Comparison of ENCODE assay signal across 11 mouse cellular contexts in genomic region chr7:19177216-19177615, GRCm38 (mm10). TPM values are rescaled to one million over a fixed set of nuclear protein-coding genes. Genes with fewer than 3 reads are reported as not detected.
A peak's percentile ranks its signal among the peaks of the same experiment; 100 is the strongest.
DNase-seq lines count a peak whose midpoint lies in the region; ATAC-seq and TF ChIP-seq lines count a peak whose summit lies in the region.
"Had no signal": no experiment of that assay in that cellular context is flagged by ENCODE, and none has a peak within 500 bp of the region (broad histone marks: within the 10 kb centered on the region; RNA-seq: fewer than 3 reads in every experiment).

No protein-coding gene starts in this region.

- peak; percentile 25 to 35 for DNase-seq in cerebellum, adult 18-20 months
- no peak for DNase-seq in cerebellum, postnatal 4 days (ENCODE audit: low spot score in 2 of 2)
- DNase-seq in midbrain, embryonic 14.5 days: no peak
- no peak for DNase-seq in retina, postnatal 1 day
- no peak for DNase-seq in MN1 (ENCODE audit: low spot score)
- no peak for DNase-seq in left cerebral cortex, adult 11 months (ENCODE audit: low spot score)
- DNase-seq: thymus, postnatal 14 days had no signal

- TF ChIP-seq POLR2A in cortical plate, adult 2 months (IDR thresholded peaks at IDR 0.05; ENCODE audit: extremely low read depth, insufficient read depth, low read length): no peak

- no peak for ATAC-seq in hindbrain, embryonic 12.5 days (ENCODE audit: low FRiP score)
- ATAC-seq in midbrain, embryonic 14.5 days (ENCODE audit: low FRiP score, low TSS enrichment): no peak
- ATAC-seq: lung, postnatal 0 days had no signal

- H3K27ac ChIP-seq in cortical plate, adult 2 months (ENCODE audit: insufficient read depth, low read length): peak overlapping the region; percentile 95
- no peak overlapping the region for H3K27ac ChIP-seq in hindbrain, embryonic 12.5 days
- no peak overlapping the region for H3K27ac ChIP-seq in midbrain, embryonic 14.5 days (replicated peaks; ENCODE audit: low read depth, low read length)
- H3K27ac ChIP-seq: kidney, embryonic 15.5 days had no signal

- peaks cover 65% of the 10 kb centered on the region for H3K27me3 ChIP-seq in hindbrain, embryonic 12.5 days
- peaks cover 28% of the 10 kb centered on the region; the same call in 1 of the 2 replicates for H3K27me3 ChIP-seq in midbrain, embryonic 14.5 days (ENCODE audit: control insufficient read depth, insufficient read depth, low read length)

- peak overlapping the region; percentile 88 for H3K4me3 ChIP-seq in cortical plate, adult 2 months (ENCODE audit: insufficient read depth, low read length)
- peak overlapping the region; percentile 48 for H3K4me3 ChIP-seq in hindbrain, embryonic 12.5 days
- peak overlapping the region; percentile 69 for H3K4me3 ChIP-seq in midbrain, embryonic 14.5 days (replicated peaks; ENCODE audit: low read depth, low read length)

- H3K9ac ChIP-seq in hindbrain, embryonic 12.5 days: peak overlapping the region; percentile 64
- H3K9ac ChIP-seq in midbrain, embryonic 14.5 days (replicated peaks; ENCODE audit: low read length): peak overlapping the region; percentile 77
- H3K9ac ChIP-seq: kidney, embryonic 15.5 days had no signal

- peak overlapping the region; percentile 56 for H3K4me2 ChIP-seq in hindbrain, embryonic 12.5 days (replicated peaks)
- peak overlapping the region; percentile 80 for H3K4me2 ChIP-seq in midbrain, embryonic 14.5 days (ENCODE audit: low read length)

- H3K9me3 ChIP-seq in hindbrain, embryonic 12.5 days (replicated peaks): 0 out of 2 replicates have a peak, but pooled peaks cover 7% of the 10 kb centered on the region
- H3K9me3 ChIP-seq in midbrain, embryonic 14.5 days (ENCODE audit: control insufficient read depth, low read length): 0 out of 2 replicates have a peak, but pooled peaks cover 3% of the 10 kb centered on the region

- 72% methylated on average over 7 of the region's 7 CpGs for WGBS in hindbrain, embryonic 12.5 days
- 64% methylated on average over 7 of the region's 7 CpGs for WGBS in midbrain, embryonic 14.5 days

- H3K36me3 ChIP-seq in hindbrain, embryonic 12.5 days: no peaks in the 10 kb centered on the region
- peaks cover 12% of the 10 kb centered on the region for H3K36me3 ChIP-seq in midbrain, embryonic 14.5 days (ENCODE audit: control insufficient read depth, insufficient read depth, low read length)
- H3K36me3 ChIP-seq: kidney, embryonic 15.5 days had no signal

- TF ChIP-seq CTCF in cortical plate, adult 2 months (IDR thresholded peaks at IDR 0.05; ENCODE audit: extremely low read depth, insufficient read depth, low read length): no peak

- H3K4me1 ChIP-seq in cortical plate, adult 2 months (ENCODE audit: control insufficient read depth, insufficient read depth, low read length): 0 out of 2 replicates have a peak, but pooled peaks cover 1% of the 10 kb centered on the region
- H3K4me1 ChIP-seq in hindbrain, embryonic 12.5 days: peaks cover 47% of the 10 kb centered on the region
- peaks cover 25% of the 10 kb centered on the region for H3K4me1 ChIP-seq in midbrain, embryonic 14.5 days (ENCODE audit: control insufficient read depth, insufficient read depth, low read length)

RNA-seq across cellular contexts. Expression of gene Eml2, which starts 1.0 kb away (rescaled TPM):
- polyA plus RNA-seq in cortical plate, adult 2 months (2012; rRNA removed): 156 and 157 TPM in 2 replicates
- polyA plus RNA-seq in hindbrain, embryonic 12.5 days (2016; fragmentation: Nextera tagmentation; extraction: Ambion mirVana): 6.1 and 7.2 TPM in 2 replicates
- polyA plus RNA-seq in midbrain, embryonic 14.5 days (2014; fragmentation: Nextera tagmentation; extraction: Ambion mirVana): 2.6 and 9.3 TPM in 2 replicates

RNA-seq across cellular contexts. Expression of gene Gipr, which starts 11.3 kb away (rescaled TPM):
- polyA plus RNA-seq in cortical plate, adult 2 months (2012; rRNA removed): 3.3 and 3.9 TPM in 2 replicates
- polyA plus RNA-seq in hindbrain, embryonic 12.5 days (2016; fragmentation: Nextera tagmentation; extraction: Ambion mirVana): 1.4 and 2.0 TPM in 2 replicates
- polyA plus RNA-seq in midbrain, embryonic 14.5 days (2014; fragmentation: Nextera tagmentation; extraction: Ambion mirVana): 2.6 and 3.1 TPM in 2 replicates

RNA-seq across cellular contexts. Expression of gene Snrpd2, which starts 27.7 kb away (rescaled TPM):
- polyA plus RNA-seq in cortical plate, adult 2 months (2012; rRNA removed): 88.2 and 92.1 TPM in 2 replicates
- polyA plus RNA-seq in hindbrain, embryonic 12.5 days (2016; fragmentation: Nextera tagmentation; extraction: Ambion mirVana): 118 and 122 TPM in 2 replicates
- 112 and 130 TPM in 2 replicates for polyA plus RNA-seq in midbrain, embryonic 14.5 days (2014; fragmentation: Nextera tagmentation; extraction: Ambion mirVana)

RNA-seq across cellular contexts. Expression of gene Qpctl, which starts 28.1 kb away (rescaled TPM):
- polyA plus RNA-seq in cortical plate, adult 2 months (2012; rRNA removed): 16.2 and 17.4 TPM in 2 replicates
- polyA plus RNA-seq in hindbrain, embryonic 12.5 days (2016; fragmentation: Nextera tagmentation; extraction: Ambion mirVana): 21.2 and 22.8 TPM in 2 replicates
- 18.5 and 20.0 TPM in 2 replicates for polyA plus RNA-seq in midbrain, embryonic 14.5 days (2014; fragmentation: Nextera tagmentation; extraction: Ambion mirVana)

RNA-seq across cellular contexts. Expression of gene Gpr4, which starts 35.1 kb away (rescaled TPM):
- 6.1 and 6.5 TPM in 2 replicates for polyA plus RNA-seq in cortical plate, adult 2 months (2012; rRNA removed)
- polyA plus RNA-seq in hindbrain, embryonic 12.5 days (2016; fragmentation: Nextera tagmentation; extraction: Ambion mirVana): 2.2 and 2.4 TPM in 2 replicates
- polyA plus RNA-seq in midbrain, embryonic 14.5 days (2014; fragmentation: Nextera tagmentation; extraction: Ambion mirVana): 1.8 and 2.5 TPM in 2 replicates

Comparison
In these comparisons a context has a peak if more than half of its experiments do, and no peak if none do; other contexts are left out.
1. DNase-seq: peak in cerebellum, adult 18-20 months (2 of 2); none in cerebellum, postnatal 4 days (0 of 2), midbrain, embryonic 14.5 days (single experiment), retina, postnatal 1 day (single experiment), MN1 (single experiment) and left cerebral cortex, adult 11 months (single experiment).
2. RNA of gene Eml2, which starts 1.0 kb away (polyA plus RNA-seq): 156 to 157 TPM in cortical plate, adult 2 months; 6.1 to 7.2 TPM in hindbrain, embryonic 12.5 days and 2.6 to 9.3 TPM in midbrain, embryonic 14.5 days; every median in the first group is over 10 times any median in the second.
3. Peak in every context shown above with its lines, with median percentiles within 50 percentile points of each other: H3K4me3 ChIP-seq.